Mouse (Mus musculus): ENCODE measurements at regions not wholly inside any gene's neighbourhood (a gene's known extent, or its start where the extent isn't known, plus 50 kb on each side); places are given as distances from the start of the nearest gene placed in this dataset.

DNA sequence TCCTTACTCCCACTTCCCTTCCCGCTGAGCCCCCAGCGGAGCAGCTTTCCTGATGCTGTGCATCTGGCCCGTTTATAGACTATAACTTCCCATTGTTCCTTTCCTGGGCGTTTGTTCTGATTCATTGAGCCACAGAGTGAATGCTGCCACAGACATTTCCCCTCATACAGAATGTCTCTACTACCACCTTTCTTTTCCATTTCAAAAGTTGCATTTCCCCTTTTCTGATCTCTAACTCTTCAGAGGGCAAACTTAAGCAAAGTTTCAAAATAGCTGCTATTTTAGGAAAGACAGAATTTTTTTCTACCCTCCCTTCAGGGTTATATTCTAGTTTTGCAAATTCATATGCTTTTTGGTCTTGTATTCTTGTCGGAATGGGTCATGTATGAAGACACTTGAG lies 128.3 kb upstream of the Tas2r119 start:
- no peak for DNase-seq (ENCODE audit: extremely low spot score, low read depth, low spot score)

- DNase-seq (ENCODE audit: extremely low spot score, low read depth, low spot score), result no peak
Observed at GRCm38 (mm10) chr15:32061573-32061972, 115.5 kb upstream of the Tas2r119 start.

GRCm38 (mm10) chr15:32082109-32082508 lies 95.0 kb upstream of the Tas2r119 start:
- DNase-seq (ENCODE audit: extremely low spot score, low read depth, low spot score), result no peak

DNA sequence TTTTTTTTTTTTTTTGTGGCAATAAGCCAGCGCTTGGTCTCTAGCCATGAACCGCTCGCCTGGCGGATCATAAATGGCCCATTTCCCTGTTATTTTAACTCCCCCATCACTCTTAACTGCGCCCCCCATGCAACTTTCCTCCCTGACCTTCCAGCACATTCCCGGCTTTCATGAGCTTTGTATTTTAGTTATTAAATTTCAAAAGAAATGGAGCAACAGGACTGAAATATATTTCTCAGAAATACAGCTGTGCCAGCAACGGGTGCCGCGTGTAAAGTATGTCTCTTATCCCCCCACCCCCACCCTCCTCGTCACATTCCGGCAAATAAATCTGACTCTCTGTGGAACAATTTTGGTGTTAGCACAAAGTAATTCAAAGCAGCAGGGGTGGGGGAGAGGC lies 83.2 kb upstream of the Tas2r119 start:
- no peak for DNase-seq (ENCODE audit: extremely low spot score, low read depth, low spot score)

GRCm38 (mm10) chr15:32095554-32095953 lies 81.5 kb upstream of the Tas2r119 start:
- DNase-seq (ENCODE audit: extremely low spot score, low read depth, low spot score), result no peak

GRCm38 (mm10) chr15:32110659-32111058 lies 66.4 kb upstream of the Tas2r119 start:
- no peak for DNase-seq (ENCODE audit: extremely low spot score, low read depth, low spot score)

Data from hindlimb bud, embryonic 11.5 days (tissue).